In genomic region chr7:45299752-45300151, GRCm38 (mm10) we compare ENCODE assay signal across 8 mouse cellular contexts. TPM values are rescaled to one million over a fixed set of nuclear protein-coding genes. Genes with fewer than 3 reads are reported as not detected.
DNase-seq lines count a peak whose midpoint lies in the region; ATAC-seq and TF ChIP-seq lines count a peak whose summit lies in the region.

No protein-coding gene starts in this region.

- ATAC-seq in common myeloid progenitor, adult 5-6 weeks (replicated peaks; ENCODE audit: low read depth, poor library complexity, severe bottlenecking) = peak; percentile 100
- ATAC-seq in inflammation-experienced regulatory T-cells, adult 6 months = peak; percentile 68
- peak; percentile 71 for ATAC-seq in megakaryocyte-erythroid progenitor cell, adult 5-6 weeks (replicated peaks; ENCODE audit: low FRiP score, low TSS enrichment, poor library complexity, severe bottlenecking)

- H3K36me3 ChIP-seq in small intestine, adult 2 months (ENCODE audit: control insufficient read depth, insufficient read depth, low read length) = peaks cover 22% of the 10 kb centered on the region

- H3K4me3 ChIP-seq in small intestine, adult 2 months (ENCODE audit: low read depth, low read length) = no peak overlapping the region

- H3K27ac ChIP-seq in small intestine, adult 2 months (ENCODE audit: insufficient read depth, low read depth, low read length) = no peak overlapping the region

- no peaks in the 10 kb centered on the region for H3K27me3 ChIP-seq in small intestine, adult 2 months (ENCODE audit: control insufficient read depth, insufficient read depth, low read length)

- WGBS in small intestine, adult 2 months = 12% methylated on average over 5 of the region's 5 CpGs

- intact Hi-C loops in gastrocnemius, postnatal 14 days (cut with DNase I; ENCODE audit: low total_unique reads) = loop anchor here (5.0 kb wide), 1 partner anchor 43 kb away; no protein-coding TSS in a partner anchor
- intact Hi-C loops in left cerebral cortex, postnatal 10 days (cut with DNase I) = loop anchor here (2.0 kb wide), 1 partner anchor 137 kb away; the partner anchor contains the start of gene Slc17a7

- TF ChIP-seq POLR2A in small intestine, adult 2 months (IDR thresholded peaks at IDR 0.05; ENCODE audit: low read depth, low read length) = no peak

- TF ChIP-seq CTCF in small intestine, adult 2 months (IDR thresholded peaks at IDR 0.05; ENCODE audit: extremely low read depth, insufficient read length, insufficient replicate concordance, low read depth, low read length) = peak; percentile 59; the same call in 1 of the 2 replicates

- peak; percentile 50 for DNase-seq in adrenal gland, postnatal 14 days
- no peak for DNase-seq in adrenal gland, postnatal 4 days (ENCODE audit: low spot score in 2 of 2)
- peak; percentile 59 for DNase-seq in gastrocnemius, postnatal 14 days
- peak; percentile 75 to 83 for DNase-seq in left cerebral cortex, postnatal 10 days (ENCODE audit: extremely low spot score in 1 of 2, low spot score in 2 of 2)

- no peaks in the 10 kb centered on the region for H3K4me1 ChIP-seq in small intestine, adult 2 months (ENCODE audit: control insufficient read depth, insufficient read depth, insufficient read length, low read length)

RNA-seq across cellular contexts. Expression of gene Slc6a21, which starts 22.4 kb away (rescaled TPM):
- not detected in 2 replicates for total RNA-seq in adrenal gland, postnatal 14 days (2021)
- not detected for total RNA-seq in adrenal gland, postnatal 4 days (2021)
- total RNA-seq in common myeloid progenitor, adult 5-6 weeks (2017) = not detected in 2 replicates
- total RNA-seq in gastrocnemius, postnatal 14 days (2021) = not detected
- under 1 TPM in 1 of 3 experiments, not detected in 2; 0.50 TPM for polyA plus RNA-seq in inflammation-experienced regulatory T-cells, adult 6 months (2017; shearing (Covaris generic))
- under 1 TPM; 0.41 to 0.60 TPM for total RNA-seq in left cerebral cortex, postnatal 10 days (2021)
- not detected in 2 replicates for total RNA-seq in megakaryocyte-erythroid progenitor cell, adult 5-6 weeks (2014; fragmentation: Nextera tagmentation)
- total RNA-seq in megakaryocyte-erythroid progenitor cell, adult 5-6 weeks (2017) = not detected in 2 replicates
- not detected in 2 replicates for polyA plus RNA-seq in small intestine, adult 2 months (2012; rRNA removed)

RNA-seq across cellular contexts. Expression of gene Trpm4, which starts 33.8 kb away (rescaled TPM):
- 13.5 and 15.1 TPM in 2 replicates for total RNA-seq in adrenal gland, postnatal 14 days (2021)
- total RNA-seq in adrenal gland, postnatal 4 days (2021) = 10 to 100 TPM; 17.0 to 18.1 TPM
- total RNA-seq in common myeloid progenitor, adult 5-6 weeks (2017) = 3.1 and 3.4 TPM in 2 replicates
- total RNA-seq in gastrocnemius, postnatal 14 days (2021) = 10 to 100 TPM; 23.5 to 24.5 TPM
- polyA plus RNA-seq in inflammation-experienced regulatory T-cells, adult 6 months (2017; shearing (Covaris generic)) = 10 to 100 TPM; 17.2 to 21.7 (median 19.3) TPM
- 10 to 100 TPM; 20.5 to 32.2 TPM for total RNA-seq in left cerebral cortex, postnatal 10 days (2021)
- total RNA-seq in megakaryocyte-erythroid progenitor cell, adult 5-6 weeks (2014; fragmentation: Nextera tagmentation) = 0.22 and 0.54 TPM in 2 replicates
- total RNA-seq in megakaryocyte-erythroid progenitor cell, adult 5-6 weeks (2017) = 0.11 TPM in 1 of 2 replicates, not detected in the other
- polyA plus RNA-seq in small intestine, adult 2 months (2012; rRNA removed) = 101 and 257 TPM in 2 replicates

RNA-seq across cellular contexts. Expression of gene Hrc, which starts 35.3 kb away (rescaled TPM):
- total RNA-seq in adrenal gland, postnatal 14 days (2021) = 0.15 and 0.45 TPM in 2 replicates
- 10 to 100 TPM in 1 of 2 experiments, 1 to 10 TPM in 1; 6.7 to 13.0 TPM for total RNA-seq in adrenal gland, postnatal 4 days (2021)
- 0.41 TPM in 1 of 2 replicates, not detected in the other for total RNA-seq in common myeloid progenitor, adult 5-6 weeks (2017)
- 100 to 1,000 TPM; 711 to 744 TPM for total RNA-seq in gastrocnemius, postnatal 14 days (2021)
- not detected for polyA plus RNA-seq in inflammation-experienced regulatory T-cells, adult 6 months (2017; shearing (Covaris generic))
- total RNA-seq in left cerebral cortex, postnatal 10 days (2021) = 1 to 10 TPM in 1 of 2 experiments, under 1 TPM in 1; 0.99 to 1.3 TPM
- total RNA-seq in megakaryocyte-erythroid progenitor cell, adult 5-6 weeks (2014; fragmentation: Nextera tagmentation) = not detected in 2 replicates
- not detected in 2 replicates for total RNA-seq in megakaryocyte-erythroid progenitor cell, adult 5-6 weeks (2017)
- 0.14 and 0.46 TPM in 2 replicates for polyA plus RNA-seq in small intestine, adult 2 months (2012; rRNA removed)

RNA-seq across cellular contexts. Expression of gene Slc6a16, which starts 58.9 kb away (rescaled TPM):
- total RNA-seq in adrenal gland, postnatal 14 days (2021) = not detected in 2 replicates
- total RNA-seq in adrenal gland, postnatal 4 days (2021) = under 1 TPM in 1 of 2 experiments, not detected in 1; 0.28 TPM
- not detected in 2 replicates for total RNA-seq in common myeloid progenitor, adult 5-6 weeks (2017)
- not detected for total RNA-seq in gastrocnemius, postnatal 14 days (2021)
- polyA plus RNA-seq in inflammation-experienced regulatory T-cells, adult 6 months (2017; shearing (Covaris generic)) = not detected
- 1 to 10 TPM; 1.4 to 1.7 TPM for total RNA-seq in left cerebral cortex, postnatal 10 days (2021)
- total RNA-seq in megakaryocyte-erythroid progenitor cell, adult 5-6 weeks (2014; fragmentation: Nextera tagmentation) = not detected in 2 replicates
- not detected in 2 replicates for total RNA-seq in megakaryocyte-erythroid progenitor cell, adult 5-6 weeks (2017)
- polyA plus RNA-seq in small intestine, adult 2 months (2012; rRNA removed) = not detected in 2 replicates

Comparison
In these comparisons a context has a peak if more than half of its experiments do, and no peak if none do; other contexts are left out.
1. DNase-seq: peak in adrenal gland, postnatal 14 days (single experiment), gastrocnemius, postnatal 14 days (single experiment) and left cerebral cortex, postnatal 10 days (2 of 2); none in adrenal gland, postnatal 4 days (0 of 2).
2. RNA of gene Hrc, which starts 35.3 kb away (total RNA-seq): 711 to 744 TPM in gastrocnemius, postnatal 14 days; 6.7 to 13.0 TPM in adrenal gland, postnatal 4 days, 0.99 to 1.3 TPM in left cerebral cortex, postnatal 10 days, 0.41 TPM in common myeloid progenitor, adult 5-6 weeks, 0.15 to 0.45 TPM in adrenal gland, postnatal 14 days and not detected in megakaryocyte-erythroid progenitor cell, adult 5-6 weeks; every median in the first group is over 10 times any median in the second.
3. Peak in every context shown above with its lines, with median percentiles within 50 percentile points of each other: ATAC-seq.